Mouse (Mus musculus) CH12.LX (cell line): ENCODE measurements at regions not wholly inside any gene's neighbourhood (a gene's known extent, or its start where the extent isn't known, plus 50 kb on each side); places are given as distances from the start of the nearest gene placed in this dataset.

Experiments used
- DNase-seq: peaks from one replicate; pipeline ENCODE4 v3.0.0-alpha.2; 2013; ENCODE audit errors: extremely low read depth
- H3K27ac ChIP-seq: 2 replicates; pipeline ENCODE4 v1.5.1; 2012; ENCODE audit warnings: low read depth, mild to moderate bottlenecking, control low read depth, moderate library complexity; ENCODE audit not compliant: insufficient read depth
- H3K27me3 ChIP-seq: replicated peaks from 2 replicates; pipeline ENCODE3; 2012; ENCODE audit warnings: inconsistent platforms
- H3K36me3 ChIP-seq, 2 experiments: replicated peaks in 1 of 2; 2 replicates each; pipeline versions ENCODE3 to v1.6.1; 2012; ENCODE audit warnings: inconsistent platforms in 1 of 2, low read length in 1 of 2, mild to moderate bottlenecking in 1 of 2, mixed read lengths in 1 of 2, moderate library complexity in 1 of 2; ENCODE audit not compliant: control insufficient read depth in 1 of 2, insufficient read depth in 1 of 2
- H3K4me1 ChIP-seq, 2 experiments: 2 replicates each; pipeline ENCODE4 v1.6.1; 2012; ENCODE audit warnings: inconsistent platforms in 1 of 2, moderate library complexity in 1 of 2; ENCODE audit not compliant: insufficient read depth in 2 of 2, control insufficient read depth in 1 of 2
- H3K4me2 ChIP-seq: 2 replicates; pipeline ENCODE4 v1.6.1; 2012; ENCODE audit warnings: low read depth, mild to moderate bottlenecking, control low read depth; ENCODE audit not compliant: poor library complexity, insufficient read depth, severe bottlenecking
- H3K4me3 ChIP-seq, 3 experiments: fragments of 150-350 bp in 1 of 3; sonication (generic) in 1 of 3; replicated peaks in 1 of 3; 2 replicates each; pipeline versions ENCODE3 to v1.5.1; 2011 to 2012; ENCODE audit warnings: low read depth in 2 of 3, low read length in 2 of 3, mild to moderate bottlenecking in 2 of 3, moderate library complexity in 2 of 3, control low read depth in 1 of 3, improper control_type of control experiment in 1 of 3, inconsistent platforms in 1 of 3, mixed read lengths in 1 of 3; ENCODE audit not compliant: poor library complexity in 1 of 3
- H3K79me2 ChIP-seq: replicated peaks from 2 replicates; pipeline ENCODE4 v1.6.1; 2012; ENCODE audit warnings: mild to moderate bottlenecking, moderate library complexity; ENCODE audit not compliant: control insufficient read depth, poor library complexity, insufficient read depth, severe bottlenecking; ENCODE audit errors: extremely low read depth
- H3K9ac ChIP-seq: 2 replicates; pipeline ENCODE4 v1.6.1; 2012; ENCODE audit warnings: low read depth, mild to moderate bottlenecking, control low read depth, moderate library complexity; ENCODE audit not compliant: insufficient read depth
- H3K9me3 ChIP-seq: replicated peaks from 2 replicates; pipeline ENCODE3; 2012; ENCODE audit warnings: low read length, inconsistent platforms, mixed read lengths
- BHLHE40 ChIP-seq: IDR thresholded peaks from 2 replicates; pipeline ENCODE4 v1.6.1; 2011; ENCODE audit warnings: mild to moderate bottlenecking, low read depth, low read length, improper control_type of control experiment
- CHD2 ChIP-seq: IDR thresholded peaks from 2 replicates; pipeline ENCODE4 v1.6.1; 2011; ENCODE audit warnings: low read length, improper control_type of control experiment
- CTCF ChIP-seq, 2 experiments: IDR thresholded peaks in 1 of 2; conservative IDR thresholded peaks in 1 of 2; 2 replicates each; pipeline ENCODE4 v1.5.1; 2011 to 2012; ENCODE audit warnings: low read depth in 2 of 2, low read length in 2 of 2, improper control_type of control experiment in 1 of 2, inconsistent platforms in 1 of 2, mild to moderate bottlenecking in 1 of 2, moderate library complexity in 1 of 2
- EP300 ChIP-seq: IDR thresholded peaks from 2 replicates; pipeline ENCODE4 v1.6.1; 2011; ENCODE audit warnings: low read length, improper control_type of control experiment
- GABPA ChIP-seq: IDR thresholded peaks from 2 replicates; pipeline ENCODE4 v1.6.1; 2012; ENCODE audit warnings: low read depth, low read length, improper control_type of control experiment, inconsistent platforms; ENCODE audit not compliant: insufficient replicate concordance
- HCFC1 ChIP-seq: IDR thresholded peaks from 2 replicates; pipeline ENCODE4 v1.6.1; 2012; ENCODE audit warnings: low read depth, mild to moderate bottlenecking, inconsistent platforms, low read length, improper control_type of control experiment
- MAFK ChIP-seq: IDR thresholded peaks from 2 replicates; pipeline ENCODE4 v1.6.1; 2011; ENCODE audit warnings: low read length, improper control_type of control experiment; ENCODE audit not compliant: insufficient replicate concordance
- MAX ChIP-seq: IDR thresholded peaks from 2 replicates; pipeline ENCODE4 v1.6.1; 2011; ENCODE audit warnings: low read length, improper control_type of control experiment
- MXI1 ChIP-seq: IDR thresholded peaks from 2 replicates; pipeline ENCODE4 v1.6.1; 2011; ENCODE audit warnings: mild to moderate bottlenecking, low read depth, low read length, improper control_type of control experiment
- PAX5 ChIP-seq: IDR thresholded peaks from 2 replicates; pipeline ENCODE4 v1.6.1; 2012; ENCODE audit warnings: low read length, inconsistent platforms, mixed read lengths
- RAD21 ChIP-seq: IDR thresholded peaks from 2 replicates; pipeline ENCODE4 v1.6.1; 2011; ENCODE audit warnings: low read depth, mild to moderate bottlenecking, low read length, improper control_type of control experiment, moderate library complexity
- SIN3A ChIP-seq: IDR thresholded peaks from 2 replicates; pipeline ENCODE4 v1.6.1; 2012; ENCODE audit warnings: low read length, improper control_type of control experiment, inconsistent platforms
- USF2 ChIP-seq: conservative IDR thresholded peaks from 2 replicates; pipeline ENCODE4 v1.6.1; 2011; ENCODE audit warnings: low read depth, low read length, improper control_type of control experiment
- ZKSCAN1 ChIP-seq: IDR thresholded peaks from 2 replicates; pipeline ENCODE4 v1.6.1; 2012; ENCODE audit warnings: low read depth, inconsistent platforms, low read length, improper control_type of control experiment, borderline replicate concordance
- ZNF384 ChIP-seq: IDR thresholded peaks from 2 replicates; pipeline ENCODE4 v1.6.1; 2012; ENCODE audit warnings: low read depth, low read length, improper control_type of control experiment, inconsistent platforms
- dilution Hi-C: fragments of 300-500 bp; cut with MboI; formaldehyde crosslinking; loops from 2 replicates; pipeline ENCODE4 v1.14.3; 2020; ENCODE audit warnings: low sequenced_read_pairs; ENCODE audit not compliant: extremely low pct_unique_long_range_greater_than_20kb, extremely low pct_ligation_motif_present
- in situ Hi-C: fragments of 300-500 bp; cut with MboI; formaldehyde crosslinking; loops from 3 replicates; pipeline ENCODE4 v1.14.3; 2019; ENCODE audit warnings: low sequenced_read_pairs, low pct_ligation_motif_present, low pct_unique_long_range_greater_than_20kb, mixed read lengths

GRCm38 (mm10) chr13:12927587-12928345 is 77.4 kb downstream of the Prl2c2 start:
- TF ChIP-seq MXI1, result no peak
- no peak for TF ChIP-seq EP300
- no peak for TF ChIP-seq MAX
- TF ChIP-seq BHLHE40, result no peak
- TF ChIP-seq SIN3A, result no peak
- no peak for TF ChIP-seq GABPA
- TF ChIP-seq USF2, result no peak
- TF ChIP-seq RAD21, result no peak
- no peak for TF ChIP-seq HCFC1
- TF ChIP-seq PAX5, result no peak
- TF ChIP-seq MAFK, result no peak
- Histone ChIP-seq H3K79me2 (no peaks in the 10 kb centered on the region), H3K4me3 (no peak overlapping the region)

GRCm38 (mm10) chr13:12925604-12926003 is 79.6 kb downstream of the Prl2c2 start:
- peak; percentile 56 for DNase-seq
- TF ChIP-seq ZNF384 (no peak), CTCF (conservative IDR thresholded peaks at IDR 0.05 in 1 of 2, IDR thresholded peaks at IDR 0.05 in 1 of 2; ENCODE audit: low read depth in 2 of 2, low read length in 2 of 2) (peak; percentile 30 to 61; a peak in 2 of 4 replicates), CHD2 (peak; percentile 44; the same call in 1 of the 2 replicates), ZKSCAN1 (no peak), RAD21 (peak; percentile 21)
- in situ Hi-C loops, result no loop called here
- no peaks in the 10 kb centered on the region for H3K4me1 ChIP-seq
- no peak overlapping the region for H3K27ac ChIP-seq
- no peak overlapping the region for H3K4me2 ChIP-seq
- dilution Hi-C loops, result no loop called here
- no peak overlapping the region for H3K4me3 ChIP-seq
- no peak overlapping the region for H3K9ac ChIP-seq
- no peaks in the 10 kb centered on the region for H3K79me2 ChIP-seq
- no peaks in the 10 kb centered on the region for H3K27me3 ChIP-seq
- peaks cover 16% of the 10 kb centered on the region for H3K9me3 ChIP-seq
- H3K36me3 ChIP-seq, result no peaks in the 10 kb centered on the region

More at GRCm38 (mm10) chr13:12927587-12928345, 77.4 kb downstream of the Prl2c2 start:
- in situ Hi-C loops, result no loop called here
- Histone ChIP-seq H3K4me2 (no peak overlapping the region), H3K9ac (no peak overlapping the region), H3K36me3 (no peaks in the 10 kb centered on the region), H3K27me3 (no peaks in the 10 kb centered on the region), H3K27ac (no peak overlapping the region), H3K4me1 (no peaks in the 10 kb centered on the region), H3K9me3 (peaks cover 18% of the 10 kb centered on the region)
- dilution Hi-C loops, result no loop called here
- no peak for DNase-seq
